Mouse (Mus musculus): Measurements from ENCODE around the gene Plxnd1. TPM values are rescaled to one million over a fixed set of nuclear protein-coding genes. Genes with fewer than 3 reads are reported as not detected.

Plxnd1 gene
- polyA plus RNA-seq, 1 experiment, result 26.2 TPM

DNA sequence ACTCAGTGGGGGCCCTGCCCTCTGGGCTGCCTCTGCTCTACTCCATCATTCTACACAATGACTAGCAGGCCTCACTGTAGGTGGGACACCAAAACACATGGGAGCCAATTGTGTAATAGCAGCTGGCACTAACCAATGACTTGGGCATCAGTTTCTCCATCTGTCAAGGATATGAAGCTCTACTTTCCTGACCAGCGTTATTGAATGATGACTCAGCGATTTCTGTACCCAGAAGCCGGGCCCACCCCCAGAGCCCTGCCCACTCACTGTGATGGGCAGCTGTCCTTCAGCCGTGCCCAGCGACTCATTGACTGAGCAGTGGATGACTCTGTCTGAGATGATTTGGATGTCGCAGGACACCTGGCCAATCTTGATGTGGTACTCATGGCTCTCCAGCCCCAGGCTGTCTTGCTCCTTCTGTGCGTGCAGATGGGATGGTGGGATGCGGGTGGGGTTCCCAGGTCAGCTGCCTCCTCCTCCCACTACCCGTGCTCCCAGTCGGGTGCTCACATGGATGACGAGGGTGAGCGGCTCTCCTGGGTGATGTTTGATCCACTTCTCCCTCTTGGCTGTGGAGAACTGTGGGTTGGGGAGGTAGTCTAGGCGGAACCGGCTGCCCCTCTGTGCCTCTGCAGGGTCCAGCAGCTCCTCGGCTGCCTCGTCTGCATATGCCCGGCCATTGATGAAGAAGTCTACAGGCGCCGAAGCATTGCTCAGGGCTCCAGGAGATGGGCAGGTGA lies 28.4 kb downstream of the Plxnd1 start:
- 89% methylated on average over 19 of the region's 19 CpGs for WGBS
- Histone ChIP-seq H3K27ac (ENCODE audit: insufficient read depth, low read depth, low read length) (no peak overlapping the region), H3K4me1 (ENCODE audit: control insufficient read depth, insufficient read depth, insufficient read length, low read length) (peaks cover 15% of the 10 kb centered on the region), H3K4me3 (ENCODE audit: low read depth, low read length) (no peak overlapping the region), H3K36me3 (ENCODE audit: control insufficient read depth, insufficient read depth, low read length) (no peaks in the 10 kb centered on the region; the same call in 1 of the 2 replicates), H3K27me3 (ENCODE audit: control insufficient read depth, insufficient read depth, low read length) (no peaks in the 10 kb centered on the region)
- TF ChIP-seq CTCF (IDR thresholded peaks at IDR 0.05; ENCODE audit: extremely low read depth, insufficient read length, insufficient replicate concordance, low read depth, low read length) (no peak), POLR2A (IDR thresholded peaks at IDR 0.05; ENCODE audit: low read depth, low read length) (no peak; the same call in 1 of the 2 replicates)

- H3K4me1 ChIP-seq (ENCODE audit: control insufficient read depth, insufficient read depth, insufficient read length, low read length), result peaks cover 16% of the 10 kb centered on the region
- WGBS, result 81% methylated on average over 9 of the region's 9 CpGs
- H3K36me3 ChIP-seq (ENCODE audit: control insufficient read depth, insufficient read depth, low read length), result no peaks in the 10 kb centered on the region; the same call in 1 of the 2 replicates
- H3K4me3 ChIP-seq (ENCODE audit: low read depth, low read length), result no peak overlapping the region
- H3K27ac ChIP-seq (ENCODE audit: insufficient read depth, low read depth, low read length), result no peak overlapping the region
- TF ChIP-seq POLR2A (IDR thresholded peaks at IDR 0.05; ENCODE audit: low read depth, low read length), result no peak
- no peak for TF ChIP-seq CTCF (IDR thresholded peaks at IDR 0.05; ENCODE audit: extremely low read depth, insufficient read length, insufficient replicate concordance, low read depth, low read length)
- no peaks in the 10 kb centered on the region for H3K27me3 ChIP-seq (ENCODE audit: control insufficient read depth, insufficient read depth, low read length)
Observed at GRCm38 (mm10) chr6:115963656-115964055, 31.1 kb downstream of the Plxnd1 start.

DNA sequence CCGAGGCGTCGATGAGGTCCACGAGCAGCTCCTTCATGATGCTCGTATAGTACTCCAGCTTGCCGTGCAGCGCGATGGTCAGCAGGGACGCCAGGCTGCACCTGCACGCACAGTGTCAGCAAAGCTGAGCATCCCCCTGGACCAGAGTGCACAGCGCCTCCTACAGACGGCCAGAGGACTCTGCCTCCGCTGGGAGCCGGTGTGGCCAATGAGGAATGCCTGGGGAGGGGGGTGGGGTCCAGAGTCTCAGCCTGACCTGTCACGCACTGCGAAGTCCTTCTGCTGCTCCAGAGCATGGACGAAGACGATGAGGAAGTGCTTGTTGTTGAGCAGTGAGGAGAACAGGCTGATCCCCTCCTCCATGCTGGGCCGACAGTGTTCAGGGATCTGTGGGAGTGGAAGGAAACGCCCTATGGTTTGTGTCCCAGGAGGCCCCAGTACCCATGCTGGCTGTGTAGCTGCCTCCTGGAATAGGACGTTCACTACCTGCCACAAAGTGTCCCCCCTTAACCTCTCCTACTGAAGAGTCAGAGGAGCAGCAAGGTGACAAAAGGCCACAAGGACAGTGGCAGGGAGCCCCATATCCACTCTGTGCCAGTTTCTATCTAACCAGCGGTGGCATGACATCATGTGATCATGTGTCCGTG lies 32.2 kb downstream of the Plxnd1 start:
- Histone ChIP-seq H3K36me3 (ENCODE audit: control insufficient read depth, insufficient read depth, low read length) (no peaks in the 10 kb centered on the region; the same call in 1 of the 2 replicates), H3K27ac (ENCODE audit: insufficient read depth, low read depth, low read length) (no peak overlapping the region), H3K27me3 (ENCODE audit: control insufficient read depth, insufficient read depth, low read length) (no peaks in the 10 kb centered on the region), H3K4me1 (ENCODE audit: control insufficient read depth, insufficient read depth, insufficient read length, low read length) (peaks cover 13% of the 10 kb centered on the region), H3K4me3 (ENCODE audit: low read depth, low read length) (no peak overlapping the region)
- WGBS, result 44% methylated on average over 23 of the region's 23 CpGs
- TF ChIP-seq POLR2A (IDR thresholded peaks at IDR 0.05; ENCODE audit: low read depth, low read length) (no peak), CTCF (IDR thresholded peaks at IDR 0.05; ENCODE audit: extremely low read depth, insufficient read length, insufficient replicate concordance, low read depth, low read length) (0 out of 2 replicates have a peak, but pooled peaks have one; percentile 18)

- WGBS, result 70% methylated on average over 3 of the region's 3 CpGs
- Histone ChIP-seq H3K27ac (ENCODE audit: insufficient read depth, low read depth, low read length) (no peak overlapping the region), H3K27me3 (ENCODE audit: control insufficient read depth, insufficient read depth, low read length) (no peaks in the 10 kb centered on the region), H3K4me3 (ENCODE audit: low read depth, low read length) (no peak overlapping the region), H3K36me3 (ENCODE audit: control insufficient read depth, insufficient read depth, low read length) (no peaks in the 10 kb centered on the region; the same call in 1 of the 2 replicates), H3K4me1 (ENCODE audit: control insufficient read depth, insufficient read depth, insufficient read length, low read length) (peaks cover 18% of the 10 kb centered on the region)
- no peak for TF ChIP-seq POLR2A (IDR thresholded peaks at IDR 0.05; ENCODE audit: low read depth, low read length)
- TF ChIP-seq CTCF (IDR thresholded peaks at IDR 0.05; ENCODE audit: extremely low read depth, insufficient read length, insufficient replicate concordance, low read depth, low read length), result no peak
Observed at GRCm38 (mm10) chr6:115961743-115962142, 33.1 kb downstream of the Plxnd1 start.

DNA sequence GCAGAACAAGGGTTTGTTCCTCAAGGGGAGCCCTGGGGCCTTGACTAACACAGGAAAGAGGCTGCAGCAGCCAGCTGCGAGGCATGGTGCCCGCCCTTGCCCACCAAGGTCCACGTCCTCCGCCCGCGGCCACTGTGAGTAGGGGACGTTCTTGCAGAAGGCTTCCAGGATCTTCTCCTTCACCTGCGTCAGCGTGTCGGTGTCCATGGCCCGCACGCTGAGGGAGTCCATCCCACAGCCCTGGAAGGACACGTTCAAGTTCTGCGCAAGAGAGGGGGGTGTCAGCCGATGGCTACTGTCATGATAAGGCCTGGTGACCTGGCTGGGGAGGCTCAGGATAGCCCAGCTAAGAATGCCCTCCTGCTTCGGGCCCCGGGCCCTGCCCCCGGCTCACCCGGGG lies 34.5 kb downstream of the Plxnd1 start:
- Histone ChIP-seq H3K27ac (ENCODE audit: insufficient read depth, low read depth, low read length) (no peak overlapping the region), H3K27me3 (ENCODE audit: control insufficient read depth, insufficient read depth, low read length) (no peaks in the 10 kb centered on the region), H3K4me1 (ENCODE audit: control insufficient read depth, insufficient read depth, insufficient read length, low read length) (peaks cover 18% of the 10 kb centered on the region), H3K4me3 (ENCODE audit: low read depth, low read length) (no peak overlapping the region), H3K36me3 (ENCODE audit: control insufficient read depth, insufficient read depth, low read length) (no peaks in the 10 kb centered on the region; the same call in 1 of the 2 replicates)
- TF ChIP-seq POLR2A (IDR thresholded peaks at IDR 0.05; ENCODE audit: low read depth, low read length), result no peak
- TF ChIP-seq CTCF (IDR thresholded peaks at IDR 0.05; ENCODE audit: extremely low read depth, insufficient read length, insufficient replicate concordance, low read depth, low read length), result no peak
- 92% methylated on average over 19 of the region's 19 CpGs for WGBS

DNA sequence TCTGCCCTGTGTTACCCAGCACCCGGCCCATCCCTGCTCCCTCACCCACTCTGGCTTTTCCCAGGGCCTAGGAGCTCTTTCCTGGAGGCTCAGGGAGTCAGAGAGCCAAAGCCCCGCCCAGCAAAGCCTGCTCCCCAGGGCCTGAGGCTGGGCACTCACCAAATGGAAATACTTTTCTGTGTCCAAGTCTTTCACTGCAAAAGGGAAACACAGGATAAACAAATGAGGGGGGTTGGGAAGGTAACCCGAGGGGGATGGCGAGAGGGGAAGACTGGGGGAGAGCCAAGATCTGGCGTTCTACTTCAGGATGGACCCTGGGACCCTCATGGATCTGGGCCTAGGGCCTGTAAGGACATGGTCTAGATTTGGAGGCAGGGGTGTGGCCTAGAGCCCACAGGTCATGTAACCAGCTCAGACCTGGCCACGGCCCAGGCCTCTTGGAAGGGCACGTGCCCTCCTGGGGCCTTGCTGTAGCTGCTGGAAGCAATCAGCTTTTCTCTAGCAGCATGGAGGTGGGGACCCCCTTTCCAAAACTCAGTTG lies 35.6 kb downstream of the Plxnd1 start:
- H3K4me1 ChIP-seq (ENCODE audit: control insufficient read depth, insufficient read depth, insufficient read length, low read length), result peaks cover 19% of the 10 kb centered on the region
- H3K36me3 ChIP-seq (ENCODE audit: control insufficient read depth, insufficient read depth, low read length), result no peaks in the 10 kb centered on the region; the same call in 1 of the 2 replicates
- H3K27ac ChIP-seq (ENCODE audit: insufficient read depth, low read depth, low read length), result 0 out of 2 replicates have a peak overlapping the region, but pooled peaks have one; percentile 38
- no peaks in the 10 kb centered on the region for H3K27me3 ChIP-seq (ENCODE audit: control insufficient read depth, insufficient read depth, low read length)
- 68% methylated on average over 7 of the region's 7 CpGs for WGBS
- TF ChIP-seq CTCF (IDR thresholded peaks at IDR 0.05; ENCODE audit: extremely low read depth, insufficient read length, insufficient replicate concordance, low read depth, low read length) (no peak), POLR2A (IDR thresholded peaks at IDR 0.05; ENCODE audit: low read depth, low read length) (no peak)
- H3K4me3 ChIP-seq (ENCODE audit: low read depth, low read length), result no peak overlapping the region

- Histone ChIP-seq H3K27ac (ENCODE audit: insufficient read depth, low read depth, low read length) (peak overlapping the region; percentile 35; the same call in 1 of the 2 replicates), H3K27me3 (ENCODE audit: control insufficient read depth, insufficient read depth, low read length) (no peaks in the 10 kb centered on the region), H3K4me1 (ENCODE audit: control insufficient read depth, insufficient read depth, insufficient read length, low read length) (peaks cover 19% of the 10 kb centered on the region), H3K36me3 (ENCODE audit: control insufficient read depth, insufficient read depth, low read length) (no peaks in the 10 kb centered on the region; the same call in 1 of the 2 replicates), H3K4me3 (ENCODE audit: low read depth, low read length) (no peak overlapping the region)
- no peak for TF ChIP-seq POLR2A (IDR thresholded peaks at IDR 0.05; ENCODE audit: low read depth, low read length)
- 83% methylated on average over 9 of the region's 9 CpGs for WGBS
Observed at GRCm38 (mm10) chr6:115958445-115958844, 36.4 kb downstream of the Plxnd1 start.

Data from small intestine, adult 2 months (tissue).